Mouse (Mus musculus) brain, embryonic 14.5 days (tissue): ENCODE data around the gene Prdm16.

Experiments used
- CTCF ChIP-seq: fragments of 200-500 bp; IDR thresholded peaks from 2 replicates; pipeline ENCODE4 v1.5.1; 2012; ENCODE audit warnings: inconsistent platforms, mild to moderate bottlenecking, moderate library complexity, borderline replicate concordance; ENCODE audit not compliant: insufficient read depth, insufficient read length; ENCODE audit errors: extremely low read depth
- POLR2A ChIP-seq: fragments of 200-500 bp; IDR thresholded peaks from 2 replicates; pipeline ENCODE4 v1.6.1; 2012; ENCODE audit warnings: mild to moderate bottlenecking, inconsistent platforms, borderline replicate concordance; ENCODE audit not compliant: poor library complexity, insufficient read depth, insufficient read length, severe bottlenecking; ENCODE audit errors: extremely low read depth

DNA sequence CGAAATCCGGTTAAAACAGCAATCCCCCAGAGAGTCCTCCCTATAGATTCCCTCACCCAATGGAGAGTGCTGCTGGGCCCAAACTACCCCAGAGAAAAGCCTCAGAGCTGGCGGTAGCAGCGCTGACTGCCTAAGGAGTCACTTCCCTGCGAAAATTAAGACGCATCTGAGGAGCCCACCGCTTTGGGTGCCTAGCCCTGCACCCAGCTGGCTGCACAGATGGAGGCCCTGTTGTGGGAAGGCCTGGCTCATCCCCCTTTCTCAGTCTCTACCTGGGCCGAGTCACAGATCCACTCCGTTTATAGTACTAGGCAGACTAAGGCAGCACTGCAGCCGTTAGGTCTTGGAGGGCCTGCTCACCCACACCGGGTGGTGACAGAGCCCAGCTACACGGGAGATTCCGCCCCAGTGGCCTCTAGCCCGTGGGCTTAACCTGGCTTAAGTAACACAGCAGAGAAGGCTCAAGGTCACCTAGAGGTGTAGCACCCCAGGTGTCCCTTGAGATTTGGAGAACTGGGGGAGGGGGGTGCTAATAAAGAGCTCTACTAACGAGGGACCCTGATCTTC lies 1.7 kb upstream of the Prdm16 start:
- TF ChIP-seq CTCF (no peak), POLR2A (no peak)
